Mouse (Mus musculus): Measurements from ENCODE around the gene Ms4a6c. TPM values are rescaled to one million over a fixed set of nuclear protein-coding genes. Genes with fewer than 3 reads are reported as not detected.
"Not testable (repeated sequence)": the region's sequence is repeated elsewhere in the genome, so short reads cannot be mapped to it uniquely, and the experiment has no call there.

Gene Ms4a6c
- polyA plus RNA-seq, 1 experiment from 2014 or later, result 0.69 TPM

DNA sequence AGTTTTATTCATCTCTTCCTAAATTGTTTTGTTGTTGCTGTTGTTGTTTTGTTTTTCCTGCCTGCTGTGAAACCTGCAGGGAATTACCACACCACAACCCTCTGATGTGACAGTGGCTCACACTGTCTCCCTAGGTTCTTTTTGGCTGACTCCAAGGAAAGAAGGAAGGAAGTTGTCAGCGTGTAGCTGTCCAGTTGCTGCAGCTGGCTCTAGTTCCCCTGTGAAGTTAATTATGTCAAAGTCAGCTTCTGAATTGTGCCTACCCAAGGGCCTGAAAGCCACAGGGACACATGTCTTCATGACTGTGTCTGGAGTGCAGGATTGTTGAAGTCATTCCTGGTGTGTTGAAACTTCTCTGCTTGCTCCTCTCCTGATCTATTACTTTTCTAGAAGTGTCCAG lies 48.2 kb downstream of the Ms4a6c start:
- H3K27ac ChIP-seq; H3K4me1 ChIP-seq; H3K9me3 ChIP-seq (replicated peaks); H3K36me3 ChIP-seq; DNase-seq (ENCODE audit: low spot score); H3K4me3 ChIP-seq; H3K27me3 ChIP-seq (ENCODE audit: low read depth, poor library complexity, severe bottlenecking): not testable (repeated sequence)
- WGBS, result 46% methylated on average over 1 of the region's 1 CpGs

DNA sequence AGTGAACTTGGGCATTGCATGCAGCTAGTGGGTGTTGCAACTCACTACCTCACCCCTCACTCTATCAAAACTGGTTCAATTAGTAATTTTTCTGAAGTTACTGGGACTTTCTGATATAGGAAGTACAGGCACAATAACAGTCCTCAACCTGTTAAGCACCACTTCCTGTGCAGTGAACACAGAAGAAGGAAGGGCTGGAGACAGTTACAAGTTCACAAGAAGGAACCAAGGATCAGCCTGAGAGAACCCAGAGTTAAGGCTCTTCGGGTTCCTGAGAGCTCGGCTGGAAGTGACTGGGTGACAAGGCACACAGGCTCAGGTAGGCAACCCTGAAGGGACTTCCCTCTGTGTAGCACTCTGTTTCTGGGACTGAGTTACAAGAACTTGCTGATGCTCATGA lies 49.2 kb downstream of the Ms4a6c start:
- DNase-seq (ENCODE audit: low spot score); H3K9me3 ChIP-seq (replicated peaks): not testable (repeated sequence)
- WGBS, result 93% methylated on average over 2 of the region's 2 CpGs

GRCm38 (mm10) chr19:11520146-11520545 lies 51.0 kb downstream of the Ms4a6c start:
- Histone ChIP-seq H3K9me3 (replicated peaks) (no peaks in the 10 kb centered on the region), H3K27ac (no peak overlapping the region), H3K4me3 (no peak overlapping the region), H3K36me3 (no peaks in the 10 kb centered on the region), H3K27me3 (ENCODE audit: low read depth, poor library complexity, severe bottlenecking) (no peaks in the 10 kb centered on the region), H3K4me1 (no peaks in the 10 kb centered on the region)
- WGBS, result 87% methylated on average over 3 of the region's 3 CpGs
- DNase-seq (ENCODE audit: low spot score), result no peak

More for the DNA sequence above, 49.2 kb downstream of the Ms4a6c start:
- H3K4me1 ChIP-seq; H3K4me3 ChIP-seq; H3K27me3 ChIP-seq (ENCODE audit: low read depth, poor library complexity, severe bottlenecking); H3K27ac ChIP-seq; H3K36me3 ChIP-seq: not testable (repeated sequence)

Other genes starting within 250 kb of the Ms4a6c start
- not detected in 2 replicates for gene Ms4a12, start 236.9 kb upstream of the Ms4a6c start, polyA plus RNA-seq (2016; fragmentation: Nextera tagmentation; extraction: Ambion mirVana)
- not detected in 2 replicates for gene Ms4a1, start 203.1 kb upstream of the Ms4a6c start, polyA plus RNA-seq (2016; fragmentation: Nextera tagmentation; extraction: Ambion mirVana)
- not detected in 2 replicates for gene Ms4a5, start 185.5 kb upstream of the Ms4a6c start, polyA plus RNA-seq (2016; fragmentation: Nextera tagmentation; extraction: Ambion mirVana)
- not detected in 2 replicates for gene Ms4a14, start 154.9 kb upstream of the Ms4a6c start, polyA plus RNA-seq (2016; fragmentation: Nextera tagmentation; extraction: Ambion mirVana)
- gene Ms4a7, start 133.2 kb upstream of the Ms4a6c start, polyA plus RNA-seq (2016; fragmentation: Nextera tagmentation; extraction: Ambion mirVana), result 0.33 TPM in 1 of 2 replicates, not detected in the other
- gene Ms4a4a, start 93.8 kb upstream of the Ms4a6c start, polyA plus RNA-seq (2016; fragmentation: Nextera tagmentation; extraction: Ambion mirVana), result 1.5 TPM in 1 of 2 replicates, not detected in the other
- 0.14 TPM in 1 of 2 replicates, not detected in the other for gene Ms4a4c, start 64.6 kb upstream of the Ms4a6c start, polyA plus RNA-seq (2016; fragmentation: Nextera tagmentation; extraction: Ambion mirVana)
- not detected in 2 replicates for gene Ms4a4b, start 25.8 kb upstream of the Ms4a6c start, polyA plus RNA-seq (2016; fragmentation: Nextera tagmentation; extraction: Ambion mirVana)
- not detected in 2 replicates for gene Gm8369, start 16.6 kb downstream of the Ms4a6c start, polyA plus RNA-seq (2016; fragmentation: Nextera tagmentation; extraction: Ambion mirVana)
- 0.60 and 1.1 TPM in 2 replicates for gene Ms4a6b, start 47.1 kb downstream of the Ms4a6c start, polyA plus RNA-seq (2016; fragmentation: Nextera tagmentation; extraction: Ambion mirVana)
- gene Ms4a4d, start 67.4 kb downstream of the Ms4a6c start, polyA plus RNA-seq (2016; fragmentation: Nextera tagmentation; extraction: Ambion mirVana), result 0.31 and 0.36 TPM in 2 replicates
- 0.30 and 0.49 TPM in 2 replicates for gene Ms4a6d, start 135.5 kb downstream of the Ms4a6c start, polyA plus RNA-seq (2016; fragmentation: Nextera tagmentation; extraction: Ambion mirVana)
- gene Ms4a2, start 154.4 kb downstream of the Ms4a6c start, polyA plus RNA-seq (2016; fragmentation: Nextera tagmentation; extraction: Ambion mirVana), result not detected in 2 replicates
- not detected in 2 replicates for gene Ms4a3, start 171.5 kb downstream of the Ms4a6c start, polyA plus RNA-seq (2016; fragmentation: Nextera tagmentation; extraction: Ambion mirVana)
- not detected in 2 replicates for gene Oosp2, start 191.2 kb downstream of the Ms4a6c start, polyA plus RNA-seq (2016; fragmentation: Nextera tagmentation; extraction: Ambion mirVana)
- not detected in 2 replicates for gene Oosp1, start 221.8 kb downstream of the Ms4a6c start, polyA plus RNA-seq (2016; fragmentation: Nextera tagmentation; extraction: Ambion mirVana)
- gene Oosp3, start 227.7 kb downstream of the Ms4a6c start, polyA plus RNA-seq (2016; fragmentation: Nextera tagmentation; extraction: Ambion mirVana), result not detected in 2 replicates

All from limb, embryonic 10.5 days (tissue).